Mouse (Mus musculus) CH12.LX (cell line): ENCODE data around the gene Rbak. TPM values are rescaled to one million over a fixed set of nuclear protein-coding genes. Genes with fewer than 3 reads are reported as not detected.

ENCODE experiments used
- DNase-seq: peaks from one replicate; pipeline ENCODE4 v3.0.0-alpha.2; 2013; ENCODE audit errors: extremely low read depth
- H3K27ac ChIP-seq: 2 replicates; pipeline ENCODE4 v1.5.1; 2012; ENCODE audit warnings: low read depth, mild to moderate bottlenecking, control low read depth, moderate library complexity; ENCODE audit not compliant: insufficient read depth
- H3K27me3 ChIP-seq: replicated peaks from 2 replicates; pipeline ENCODE3; 2012; ENCODE audit warnings: inconsistent platforms
- H3K36me3 ChIP-seq, 2 experiments: replicated peaks in 1 of 2; 2 replicates each; pipeline versions ENCODE3 to v1.6.1; 2012; ENCODE audit warnings: inconsistent platforms in 1 of 2, low read length in 1 of 2, mild to moderate bottlenecking in 1 of 2, mixed read lengths in 1 of 2, moderate library complexity in 1 of 2; ENCODE audit not compliant: control insufficient read depth in 1 of 2, insufficient read depth in 1 of 2
- H3K4me1 ChIP-seq, 2 experiments: 2 replicates each; pipeline ENCODE4 v1.6.1; 2012; ENCODE audit warnings: inconsistent platforms in 1 of 2, moderate library complexity in 1 of 2; ENCODE audit not compliant: insufficient read depth in 2 of 2, control insufficient read depth in 1 of 2
- H3K4me2 ChIP-seq: 2 replicates; pipeline ENCODE4 v1.6.1; 2012; ENCODE audit warnings: low read depth, mild to moderate bottlenecking, control low read depth; ENCODE audit not compliant: poor library complexity, insufficient read depth, severe bottlenecking
- H3K4me3 ChIP-seq, 3 experiments: fragments of 150-350 bp in 1 of 3; sonication (generic) in 1 of 3; replicated peaks in 1 of 3; 2 replicates each; pipeline versions ENCODE3 to v1.5.1; 2011 to 2012; ENCODE audit warnings: low read depth in 2 of 3, low read length in 2 of 3, mild to moderate bottlenecking in 2 of 3, moderate library complexity in 2 of 3, control low read depth in 1 of 3, improper control_type of control experiment in 1 of 3, inconsistent platforms in 1 of 3, mixed read lengths in 1 of 3; ENCODE audit not compliant: poor library complexity in 1 of 3
- H3K79me2 ChIP-seq: replicated peaks from 2 replicates; pipeline ENCODE4 v1.6.1; 2012; ENCODE audit warnings: mild to moderate bottlenecking, moderate library complexity; ENCODE audit not compliant: control insufficient read depth, poor library complexity, insufficient read depth, severe bottlenecking; ENCODE audit errors: extremely low read depth
- H3K9ac ChIP-seq: 2 replicates; pipeline ENCODE4 v1.6.1; 2012; ENCODE audit warnings: low read depth, mild to moderate bottlenecking, control low read depth, moderate library complexity; ENCODE audit not compliant: insufficient read depth
- H3K9me3 ChIP-seq: replicated peaks from 2 replicates; pipeline ENCODE3; 2012; ENCODE audit warnings: low read length, inconsistent platforms, mixed read lengths
- CHD1 ChIP-seq: IDR thresholded peaks from 2 replicates; pipeline ENCODE4 v1.6.1; 2012; ENCODE audit warnings: low read depth, low read length, improper control_type of control experiment, inconsistent platforms
- CTCF ChIP-seq, 2 experiments: IDR thresholded peaks in 1 of 2; conservative IDR thresholded peaks in 1 of 2; 2 replicates each; pipeline ENCODE4 v1.5.1; 2011 to 2012; ENCODE audit warnings: low read depth in 2 of 2, low read length in 2 of 2, improper control_type of control experiment in 1 of 2, inconsistent platforms in 1 of 2, mild to moderate bottlenecking in 1 of 2, moderate library complexity in 1 of 2
- E2F4 ChIP-seq: IDR thresholded peaks from 2 replicates; pipeline ENCODE4 v1.6.1; 2011; ENCODE audit warnings: low read depth, low read length, improper control_type of control experiment; ENCODE audit not compliant: insufficient replicate concordance
- ETS1 ChIP-seq: conservative IDR thresholded peaks from 2 replicates; pipeline ENCODE4 v1.6.1; 2012; ENCODE audit warnings: low read depth, mild to moderate bottlenecking, inconsistent platforms, low read length, improper control_type of control experiment, moderate library complexity
- GABPA ChIP-seq: IDR thresholded peaks from 2 replicates; pipeline ENCODE4 v1.6.1; 2012; ENCODE audit warnings: low read depth, low read length, improper control_type of control experiment, inconsistent platforms; ENCODE audit not compliant: insufficient replicate concordance
- IRF4 ChIP-seq: IDR thresholded peaks from 2 replicates; pipeline ENCODE4 v1.6.1; 2014; ENCODE audit warnings: low read depth, mild to moderate bottlenecking, inconsistent platforms, low read length, improper control_type of control experiment
- MEF2A ChIP-seq: IDR thresholded peaks from 2 replicates; pipeline ENCODE4 v1.6.1; 2014; ENCODE audit warnings: low read depth, mild to moderate bottlenecking, inconsistent platforms, low read length, improper control_type of control experiment, borderline replicate concordance
- MXI1 ChIP-seq: IDR thresholded peaks from 2 replicates; pipeline ENCODE4 v1.6.1; 2011; ENCODE audit warnings: mild to moderate bottlenecking, low read depth, low read length, improper control_type of control experiment
- PAX5 ChIP-seq: IDR thresholded peaks from 2 replicates; pipeline ENCODE4 v1.6.1; 2012; ENCODE audit warnings: low read length, inconsistent platforms, mixed read lengths
- POLR2A ChIP-seq: IDR thresholded peaks from 2 replicates; pipeline ENCODE4 v1.6.1; 2011; ENCODE audit warnings: low read depth, mild to moderate bottlenecking, improper control_type of control experiment, low read length
- RCOR1 ChIP-seq: conservative IDR thresholded peaks from 2 replicates; pipeline ENCODE4 v1.6.1; 2012; ENCODE audit warnings: low read depth, mild to moderate bottlenecking, inconsistent platforms, low read length, improper control_type of control experiment
- UBTF ChIP-seq: IDR thresholded peaks from 2 replicates; pipeline ENCODE4 v1.6.1; 2012; ENCODE audit warnings: low read depth, mild to moderate bottlenecking, inconsistent platforms, low read length, improper control_type of control experiment, moderate library complexity
- USF1 ChIP-seq: IDR thresholded peaks from 2 replicates; pipeline ENCODE4 v1.6.1; 2014; ENCODE audit warnings: low read depth, mild to moderate bottlenecking, inconsistent platforms, low read length, improper control_type of control experiment
- ZC3H11A ChIP-seq: IDR thresholded peaks from 2 replicates; pipeline ENCODE4 v1.6.1; 2012; ENCODE audit warnings: low read depth, mild to moderate bottlenecking, inconsistent platforms, low read length, improper control_type of control experiment
- dilution Hi-C: fragments of 300-500 bp; cut with MboI; formaldehyde crosslinking; loops from 2 replicates; pipeline ENCODE4 v1.14.3; 2020; ENCODE audit warnings: low sequenced_read_pairs; ENCODE audit not compliant: extremely low pct_unique_long_range_greater_than_20kb, extremely low pct_ligation_motif_present
- in situ Hi-C: fragments of 300-500 bp; cut with MboI; formaldehyde crosslinking; loops from 3 replicates; pipeline ENCODE4 v1.14.3; 2019; ENCODE audit warnings: low sequenced_read_pairs, low pct_ligation_motif_present, low pct_unique_long_range_greater_than_20kb, mixed read lengths
- polyA plus RNA-seq: library from polyadenylated mRNA; unstranded; fragments of >175 nt; gene quantifications from 2 replicates; pipeline ENCODE4 v1.2.1, GENCODE M21; 2012; ENCODE audit warnings: low read depth; ENCODE audit not compliant: insufficient read length
- total RNA-seq, 2 experiments: library from RNA; depleted of rRNA; stranded (reverse); fragments of 300-350 nt in 1 of 2; fragments of >200 nt in 1 of 2; gene quantifications; 2 replicates each; pipeline ENCODE4 v1.2.3; 2012 to 2014

The Rbak gene
- total and polyA plus RNA-seq, 3 experiments = 3.8 to 6.1 (median 4.9) TPM

DNA sequence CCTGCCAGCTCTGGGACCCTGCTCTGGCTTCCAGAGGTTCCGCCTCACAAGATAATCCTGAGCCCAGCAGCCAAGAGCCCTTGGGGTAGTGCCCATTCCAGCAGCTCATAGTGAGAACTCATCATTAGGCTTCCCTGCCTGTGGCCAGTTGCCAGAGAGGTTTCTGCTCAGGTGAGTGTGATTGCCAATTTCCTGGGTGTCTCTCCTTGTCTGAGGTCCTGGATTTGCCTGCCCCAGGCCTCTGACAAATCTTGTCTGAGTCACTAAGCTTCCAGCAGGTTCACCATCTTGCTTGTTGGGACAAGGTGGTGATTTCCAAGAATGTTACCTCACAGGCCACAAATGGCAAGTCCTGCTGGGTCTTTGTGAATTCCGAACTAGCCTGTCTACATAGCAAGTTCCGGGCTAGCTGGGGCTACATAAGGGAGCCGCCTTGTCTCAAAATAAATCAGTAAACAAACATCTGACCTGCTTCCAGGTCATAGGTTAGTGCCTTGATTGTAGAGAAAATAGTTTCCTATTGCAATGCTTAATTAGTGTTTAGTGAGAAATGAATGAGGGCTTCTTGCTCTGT, 55.7 kb downstream of the Rbak start:
- DNase-seq = no peak
- peaks cover 5% of the 10 kb centered on the region for H3K27me3 ChIP-seq
- H3K4me3 ChIP-seq = no peak overlapping the region
- no peak overlapping the region for H3K4me2 ChIP-seq
- H3K4me1 ChIP-seq = peaks cover 0 to 4% of the 10 kb centered on the region in 2 experiments; a peak in 1 of 4 replicates
- H3K27ac ChIP-seq = no peak overlapping the region
- no peaks in the 10 kb centered on the region for H3K36me3 ChIP-seq
- in situ Hi-C loops = no loop called here
- TF ChIP-seq MEF2A (no peak), MXI1 (no peak)
- no peaks in the 10 kb centered on the region for H3K9me3 ChIP-seq
- dilution Hi-C loops = no loop called here
- H3K9ac ChIP-seq = no peak overlapping the region
- H3K79me2 ChIP-seq = no peaks in the 10 kb centered on the region

DNA sequence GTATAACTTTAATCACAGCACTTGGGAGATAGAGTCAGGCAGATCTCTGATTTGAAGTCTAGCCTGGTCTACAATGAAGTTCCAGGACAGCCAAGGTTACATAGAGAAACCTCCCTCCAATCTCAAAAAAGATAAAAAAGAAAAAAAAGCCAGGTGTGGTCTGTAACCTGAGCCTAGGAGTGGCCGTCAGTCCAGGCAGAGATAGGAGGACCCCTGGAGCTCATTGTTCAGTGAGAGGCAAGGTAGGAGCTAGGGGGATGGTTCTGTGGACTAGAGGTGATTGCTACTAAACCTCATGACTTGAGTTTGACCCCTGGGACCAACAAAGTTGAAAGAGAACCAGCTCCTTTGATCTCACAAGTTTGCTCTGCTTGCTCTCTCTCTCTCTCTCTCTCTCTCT, 57.9 kb downstream of the Rbak start:
- H3K9me3 ChIP-seq = peaks cover under 1% of the 10 kb centered on the region
- no peak overlapping the region for H3K4me2 ChIP-seq
- no peaks in the 10 kb centered on the region for H3K79me2 ChIP-seq
- H3K27ac ChIP-seq = no peak overlapping the region
- peaks cover 5% of the 10 kb centered on the region for H3K27me3 ChIP-seq
- in situ Hi-C loops (no loop called here), dilution Hi-C loops (no loop called here)
- TF ChIP-seq ZC3H11A = no peak
- no peak for TF ChIP-seq PAX5
- no peak for TF ChIP-seq MXI1
- no peak for TF ChIP-seq CTCF (conservative IDR thresholded peaks at IDR 0.05 in 1 of 2, IDR thresholded peaks at IDR 0.05 in 1 of 2; ENCODE audit: low read depth in 2 of 2, low read length in 2 of 2)
- no peak for TF ChIP-seq E2F4
- TF ChIP-seq RCOR1 = no peak
- TF ChIP-seq GABPA = no peak
- no peak for TF ChIP-seq CHD1
- no peak for TF ChIP-seq USF1
- TF ChIP-seq IRF4 = no peak
- no peak for TF ChIP-seq POLR2A
- TF ChIP-seq ETS1 = no peak
- TF ChIP-seq UBTF = no peak
- no peak for DNase-seq
- no peak overlapping the region for H3K4me3 ChIP-seq
- H3K9ac ChIP-seq = no peak overlapping the region
- H3K36me3 ChIP-seq = no peaks in the 10 kb centered on the region
- peaks cover 0 to 4% of the 10 kb centered on the region in 2 experiments; a peak in 1 of 4 replicates for H3K4me1 ChIP-seq

Other genes starting within 250 kb of the Rbak start
- 51.7 and 65.3 TPM in 2 replicates for gene Fscn1, start 220.4 kb downstream of the Rbak start, total RNA-seq (2012; rRNA removed)
- 18.2 and 19.7 TPM in 2 replicates for gene Fscn1, start 220.4 kb downstream of the Rbak start, total RNA-seq (2014; rRNA removed)
- gene Fscn1, start 220.4 kb downstream of the Rbak start, polyA plus RNA-seq = 70.4 and 75.7 TPM in 2 replicates
- 18.2 and 18.3 TPM in 2 replicates for gene Rnf216, start 67.8 kb downstream of the Rbak start, total RNA-seq (2012; rRNA removed)
- 15.5 and 17.6 TPM in 2 replicates for gene Rnf216, start 67.8 kb downstream of the Rbak start, total RNA-seq (2014; rRNA removed)
- gene Rnf216, start 67.8 kb downstream of the Rbak start, polyA plus RNA-seq = 30.7 and 33.2 TPM in 2 replicates
- gene Olfr718-ps1, start 33.2 kb downstream of the Rbak start, total RNA-seq (2012; rRNA removed) = not detected in 2 replicates
- not detected in 2 replicates for gene Olfr718-ps1, start 33.2 kb downstream of the Rbak start, total RNA-seq (2014; rRNA removed)
- not detected in 2 replicates for gene Olfr718-ps1, start 33.2 kb downstream of the Rbak start, polyA plus RNA-seq
- gene Spdye4b, start 242 bp upstream of the Rbak start, total RNA-seq (2012; rRNA removed) = not detected in 2 replicates
- not detected in 2 replicates for gene Spdye4b, start 242 bp upstream of the Rbak start, total RNA-seq (2014; rRNA removed)
- gene Spdye4b, start 242 bp upstream of the Rbak start, polyA plus RNA-seq = not detected in 2 replicates
- not detected in 2 replicates for gene Spdye4a, start 46.1 kb upstream of the Rbak start, total RNA-seq (2012; rRNA removed)
- gene Spdye4a, start 46.1 kb upstream of the Rbak start, total RNA-seq (2014; rRNA removed) = not detected in 2 replicates
- gene Spdye4a, start 46.1 kb upstream of the Rbak start, polyA plus RNA-seq = not detected in 2 replicates
- gene Zfp12, start 54.4 kb upstream of the Rbak start, total RNA-seq (2012; rRNA removed) = 12.4 and 12.8 TPM in 2 replicates
- gene Zfp12, start 54.4 kb upstream of the Rbak start, total RNA-seq (2014; rRNA removed) = 15.9 and 18.8 TPM in 2 replicates
- gene Zfp12, start 54.4 kb upstream of the Rbak start, polyA plus RNA-seq = 11.2 and 13.1 TPM in 2 replicates
- gene Zfp316, start 89.2 kb upstream of the Rbak start, total RNA-seq (2012; rRNA removed) = 2.3 and 3.6 TPM in 2 replicates
- 0.84 and 1.1 TPM in 2 replicates for gene Zfp316, start 89.2 kb upstream of the Rbak start, total RNA-seq (2014; rRNA removed)
- gene Zfp316, start 89.2 kb upstream of the Rbak start, polyA plus RNA-seq = 2.0 and 2.1 TPM in 2 replicates
- gene Zfp853, start 112.8 kb upstream of the Rbak start, total RNA-seq (2012; rRNA removed) = 0.13 TPM in 1 of 2 replicates, not detected in the other
- gene Zfp853, start 112.8 kb upstream of the Rbak start, total RNA-seq (2014; rRNA removed) = not detected in 2 replicates
- gene Zfp853, start 112.8 kb upstream of the Rbak start, polyA plus RNA-seq = 0.21 and 0.22 TPM in 2 replicates
- gene E130309D02Rik, start 134.6 kb upstream of the Rbak start, total RNA-seq (2012; rRNA removed) = 32.7 and 39.7 TPM in 2 replicates
- 22.8 and 23.7 TPM in 2 replicates for gene E130309D02Rik, start 134.6 kb upstream of the Rbak start, total RNA-seq (2014; rRNA removed)
- 51.8 and 63.7 TPM in 2 replicates for gene E130309D02Rik, start 134.6 kb upstream of the Rbak start, polyA plus RNA-seq
- gene Zdhhc4, start 148.5 kb upstream of the Rbak start, total RNA-seq (2012; rRNA removed) = 16.3 and 18.7 TPM in 2 replicates
- gene Zdhhc4, start 148.5 kb upstream of the Rbak start, total RNA-seq (2014; rRNA removed) = 19.9 and 22.7 TPM in 2 replicates
- 39.4 and 51.5 TPM in 2 replicates for gene Zdhhc4, start 148.5 kb upstream of the Rbak start, polyA plus RNA-seq
- gene Grid2ip, start 176.6 kb upstream of the Rbak start, total RNA-seq (2012; rRNA removed) = not detected in 2 replicates
- not detected in 2 replicates for gene Grid2ip, start 176.6 kb upstream of the Rbak start, total RNA-seq (2014; rRNA removed)
- not detected in 2 replicates for gene Grid2ip, start 176.6 kb upstream of the Rbak start, polyA plus RNA-seq
- gene Kdelr2, start 223.1 kb upstream of the Rbak start, total RNA-seq (2012; rRNA removed) = 77.7 and 91.7 TPM in 2 replicates
- gene Kdelr2, start 223.1 kb upstream of the Rbak start, total RNA-seq (2014; rRNA removed) = 105 and 117 TPM in 2 replicates
- 53.2 and 75.7 TPM in 2 replicates for gene Kdelr2, start 223.1 kb upstream of the Rbak start, polyA plus RNA-seq